Mouse (Mus musculus): ENCODE measurements around the gene Naa50. TPM values are rescaled to one million over a fixed set of nuclear protein-coding genes. Genes with fewer than 3 reads are reported as not detected.

Gene Naa50
- polyA plus RNA-seq, 1 experiment from 2014 or later: 82.1 TPM

DNA sequence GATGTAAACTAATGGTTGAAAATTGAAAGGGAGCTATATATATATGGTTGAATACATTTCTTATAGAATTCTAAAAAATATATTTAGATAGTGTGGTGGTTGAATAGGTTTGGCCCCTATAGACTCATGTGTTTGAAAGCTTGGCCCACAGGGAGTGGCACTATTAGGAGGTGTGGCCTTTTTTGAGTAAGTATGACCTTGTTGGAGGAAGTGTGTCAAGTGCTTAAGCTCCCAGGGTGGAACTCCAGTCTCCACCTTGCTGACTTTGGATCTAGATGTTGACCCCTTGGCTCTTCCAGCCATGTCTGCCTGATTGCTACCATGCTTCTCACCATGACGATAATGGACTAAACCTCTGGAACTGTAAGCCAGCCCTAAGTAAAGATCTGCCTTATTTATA lies 43.0 kb downstream of the Naa50 start:
- H3K4me2 ChIP-seq (replicated peaks): no peak overlapping the region
- 95% methylated on average over 1 of the region's 1 CpGs for WGBS
- no peak for ATAC-seq (replicated peaks)

GRCm38 (mm10) chr16:44184769-44185168 lies 45.1 kb downstream of the Naa50 start:
- H3K4me1 ChIP-seq: no peaks in the 10 kb centered on the region
- H3K4me2 ChIP-seq (replicated peaks): no peak overlapping the region
- no peak overlapping the region for H3K9ac ChIP-seq (replicated peaks)
- WGBS: 85% methylated on average over 3 of the region's 3 CpGs
- no peak for ATAC-seq (replicated peaks)
- no peak overlapping the region for H3K4me3 ChIP-seq
- no peaks in the 10 kb centered on the region for H3K9me3 ChIP-seq
- no peak overlapping the region for H3K27ac ChIP-seq (replicated peaks)
- H3K36me3 ChIP-seq: no peaks in the 10 kb centered on the region
- H3K27me3 ChIP-seq: no peaks in the 10 kb centered on the region

More for the DNA sequence above, 43.0 kb downstream of the Naa50 start:
- Histone ChIP-seq H3K4me1 (no peaks in the 10 kb centered on the region), H3K27ac (replicated peaks) (no peak overlapping the region), H3K36me3 (no peaks in the 10 kb centered on the region), H3K9me3 (no peaks in the 10 kb centered on the region), H3K9ac (replicated peaks) (no peak overlapping the region), H3K4me3 (no peak overlapping the region), H3K27me3 (no peaks in the 10 kb centered on the region)

DNA sequence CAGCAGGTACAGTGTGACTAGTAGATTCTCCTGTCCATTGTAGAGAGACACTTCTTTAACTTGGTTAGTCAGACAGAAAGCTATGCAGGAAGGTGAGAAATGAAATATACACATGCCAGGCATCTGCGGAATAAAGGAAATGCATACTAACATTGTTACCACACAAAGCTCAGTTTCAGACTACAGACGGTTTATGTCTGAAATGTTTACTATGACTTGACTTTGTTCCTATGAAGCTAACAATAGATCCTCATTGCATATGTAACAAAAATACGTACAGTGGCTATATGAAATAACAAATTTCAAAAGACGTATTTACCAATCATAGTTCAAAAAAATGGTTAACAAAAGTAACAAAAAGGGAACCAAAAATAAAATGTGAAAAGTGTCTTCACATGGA lies 47.5 kb downstream of the Naa50 start:
- no peaks in the 10 kb centered on the region for H3K9me3 ChIP-seq
- H3K4me2 ChIP-seq (replicated peaks): no peak overlapping the region
- no peak overlapping the region for H3K9ac ChIP-seq (replicated peaks)
- H3K27ac ChIP-seq (replicated peaks): no peak overlapping the region
- H3K27me3 ChIP-seq: no peaks in the 10 kb centered on the region
- WGBS: 94% methylated on average over 4 of the region's 4 CpGs
- ATAC-seq (replicated peaks): no peak
- H3K36me3 ChIP-seq: no peaks in the 10 kb centered on the region
- H3K4me3 ChIP-seq: no peak overlapping the region
- no peaks in the 10 kb centered on the region for H3K4me1 ChIP-seq

DNA sequence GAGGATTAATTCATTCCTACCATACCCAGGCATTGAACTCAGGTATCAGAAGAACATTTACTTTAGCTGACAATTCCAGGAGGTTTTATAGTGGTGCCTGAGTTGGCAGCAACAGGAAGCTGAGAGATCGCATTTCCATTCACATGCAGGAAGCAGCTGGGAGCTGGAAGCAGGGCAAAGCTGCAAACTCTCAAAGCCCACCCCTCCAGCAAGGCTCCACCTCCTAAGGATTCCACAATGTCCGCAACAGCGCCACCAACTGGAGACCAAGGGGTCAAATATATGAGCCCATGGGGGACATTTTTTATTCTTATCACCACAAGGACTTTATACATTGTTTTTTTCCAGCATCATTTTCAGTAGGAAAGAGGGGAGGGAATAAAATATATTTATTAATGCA lies 49.1 kb downstream of the Naa50 start:
- Histone ChIP-seq H3K9me3 (no peaks in the 10 kb centered on the region), H3K27me3 (no peaks in the 10 kb centered on the region), H3K4me1 (no peaks in the 10 kb centered on the region), H3K4me2 (replicated peaks) (no peak overlapping the region), H3K36me3 (no peaks in the 10 kb centered on the region), H3K27ac (replicated peaks) (no peak overlapping the region), H3K4me3 (no peak overlapping the region), H3K9ac (replicated peaks) (no peak overlapping the region)
- 91% methylated on average over 3 of the region's 3 CpGs for WGBS
- ATAC-seq (replicated peaks): no peak

DNA sequence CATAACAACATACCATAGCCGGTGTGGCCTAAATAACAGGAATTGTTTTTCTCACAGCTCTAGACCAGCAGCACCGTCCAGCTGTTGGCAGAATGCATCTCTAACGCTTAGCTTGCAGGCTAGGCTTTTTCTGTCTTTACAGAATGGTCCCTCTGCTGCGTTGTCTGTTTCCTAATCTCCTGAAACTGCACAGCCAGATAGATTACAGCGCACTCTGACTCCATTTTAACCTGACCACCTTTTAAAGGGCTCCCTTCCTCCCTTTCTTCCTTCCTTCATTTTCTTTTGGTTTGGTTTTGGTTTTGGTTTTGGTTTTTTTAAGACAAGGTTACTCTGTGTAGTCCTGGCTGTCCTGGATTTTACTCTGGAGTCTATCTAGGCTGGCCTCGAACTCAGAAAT lies 50.4 kb downstream of the Naa50 start:
- Histone ChIP-seq H3K9ac (replicated peaks) (no peak overlapping the region), H3K27ac (replicated peaks) (no peak overlapping the region)
- WGBS: 93% methylated on average over 6 of the region's 6 CpGs

GRCm38 (mm10) chr16:44190968-44191367 lies 51.3 kb downstream of the Naa50 start:
- Histone ChIP-seq H3K9me3 (no peaks in the 10 kb centered on the region), H3K27ac (replicated peaks) (no peak overlapping the region), H3K27me3 (no peaks in the 10 kb centered on the region), H3K4me2 (replicated peaks) (no peak overlapping the region), H3K4me3 (no peak overlapping the region), H3K9ac (replicated peaks) (no peak overlapping the region), H3K4me1 (no peaks in the 10 kb centered on the region), H3K36me3 (no peaks in the 10 kb centered on the region)
- ATAC-seq (replicated peaks): no peak
- WGBS: 91% methylated on average over 2 of the region's 2 CpGs

More for the DNA sequence above, 50.4 kb downstream of the Naa50 start:
- Histone ChIP-seq H3K9me3 (no peaks in the 10 kb centered on the region), H3K27me3 (no peaks in the 10 kb centered on the region), H3K4me3 (no peak overlapping the region), H3K4me1 (no peaks in the 10 kb centered on the region), H3K36me3 (no peaks in the 10 kb centered on the region), H3K4me2 (replicated peaks) (no peak overlapping the region)
- ATAC-seq (replicated peaks): no peak

- no peak for ATAC-seq (replicated peaks)
- no peaks in the 10 kb centered on the region for H3K27me3 ChIP-seq
Observed at GRCm38 (mm10) chr16:44199066-44199703, 59.6 kb downstream of the Naa50 start.

GRCm38 (mm10) chr16:44200146-44200545 lies 60.5 kb downstream of the Naa50 start:
- Histone ChIP-seq H3K27ac (replicated peaks) (no peak overlapping the region), H3K36me3 (peaks cover 10% of the 10 kb centered on the region), H3K4me1 (no peaks in the 10 kb centered on the region; the same call in 1 of the 2 replicates), H3K27me3 (no peaks in the 10 kb centered on the region), H3K9ac (replicated peaks) (no peak overlapping the region), H3K9me3 (no peaks in the 10 kb centered on the region), H3K4me3 (no peak overlapping the region), H3K4me2 (replicated peaks) (no peak overlapping the region)
- no peak for ATAC-seq (replicated peaks)
- 94% methylated on average over 4 of the region's 4 CpGs for WGBS

More at GRCm38 (mm10) chr16:44199066-44199703, 59.6 kb downstream of the Naa50 start:
- H3K4me1 ChIP-seq: no peaks in the 10 kb centered on the region; the same call in 1 of the 2 replicates
- H3K4me3 ChIP-seq: no peak overlapping the region
- no peaks in the 10 kb centered on the region for H3K9me3 ChIP-seq
- 88% methylated on average over 14 of the region's 14 CpGs for WGBS
- no peak overlapping the region for H3K4me2 ChIP-seq (replicated peaks)
- H3K36me3 ChIP-seq: peaks cover 10% of the 10 kb centered on the region
- H3K27ac ChIP-seq (replicated peaks): no peak overlapping the region
- H3K9ac ChIP-seq (replicated peaks): no peak overlapping the region

DNA sequence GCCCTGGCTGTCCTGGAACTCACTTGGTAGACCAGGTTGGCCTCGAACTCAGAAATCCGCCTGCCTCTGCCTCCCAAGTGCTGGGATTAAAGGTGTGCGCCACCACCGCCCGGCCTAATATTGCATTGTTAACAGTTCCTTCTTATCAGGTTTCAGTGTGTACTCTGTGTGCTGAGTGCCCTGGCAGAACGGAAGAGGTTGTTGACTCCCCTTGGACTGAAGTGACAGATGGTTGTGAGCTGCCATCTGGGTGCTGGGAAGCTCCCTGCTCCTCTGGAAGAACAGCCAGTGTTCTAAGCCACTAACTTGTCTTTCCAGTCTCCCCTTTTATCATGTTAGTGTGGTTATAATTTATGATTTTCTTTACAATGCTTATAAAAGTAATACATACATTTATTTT lies 64.7 kb downstream of the Naa50 start:
- Histone ChIP-seq H3K27ac (replicated peaks) (no peak overlapping the region; the same call in 1 of the 2 replicates), H3K4me1 (no peaks in the 10 kb centered on the region), H3K4me2 (replicated peaks) (no peak overlapping the region), H3K9me3 (no peaks in the 10 kb centered on the region), H3K36me3 (peaks cover 20% of the 10 kb centered on the region), H3K9ac (replicated peaks) (no peak overlapping the region), H3K4me3 (no peak overlapping the region), H3K27me3 (no peaks in the 10 kb centered on the region)
- peak; percentile 58; the same call in 1 of the 2 replicates for ATAC-seq (replicated peaks)
- WGBS: 83% methylated on average over 6 of the region's 6 CpGs

DNA sequence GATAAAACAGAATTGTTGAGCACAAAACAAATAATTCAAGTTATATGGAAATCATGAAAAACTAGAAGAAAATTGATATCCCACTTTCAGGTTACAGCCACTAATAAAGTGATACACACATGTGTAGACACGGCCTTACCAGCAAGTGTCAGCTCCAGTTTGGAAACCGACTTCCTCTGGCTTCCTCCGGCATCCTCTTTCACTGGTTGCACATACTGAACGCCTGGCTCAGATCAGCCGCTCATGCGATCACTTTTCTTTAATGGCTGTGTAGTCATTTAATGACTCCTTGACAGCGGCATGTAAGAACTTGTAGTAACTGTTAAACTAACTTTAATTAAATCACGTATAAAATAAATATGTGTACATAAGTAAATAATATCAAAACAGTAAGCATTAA lies 66.3 kb downstream of the Naa50 start:
- H3K4me3 ChIP-seq: no peak overlapping the region
- 88% methylated on average over 8 of the region's 8 CpGs for WGBS
- ATAC-seq (replicated peaks): no peak
- peaks cover 19% of the 10 kb centered on the region for H3K36me3 ChIP-seq
- H3K4me1 ChIP-seq: no peaks in the 10 kb centered on the region
- no peak overlapping the region for H3K27ac ChIP-seq (replicated peaks)
- no peaks in the 10 kb centered on the region for H3K9me3 ChIP-seq
- no peak overlapping the region for H3K9ac ChIP-seq (replicated peaks)
- H3K4me2 ChIP-seq (replicated peaks): no peak overlapping the region
- no peaks in the 10 kb centered on the region for H3K27me3 ChIP-seq

- H3K4me1 ChIP-seq: no peaks in the 10 kb centered on the region
- peaks cover 29% of the 10 kb centered on the region for H3K36me3 ChIP-seq
- WGBS: 85% methylated on average over 10 of the region's 10 CpGs
- H3K9ac ChIP-seq (replicated peaks): no peak overlapping the region
- no peak for ATAC-seq (replicated peaks)
- no peaks in the 10 kb centered on the region for H3K27me3 ChIP-seq
- no peak overlapping the region for H3K4me2 ChIP-seq (replicated peaks)
- no peak overlapping the region for H3K27ac ChIP-seq (replicated peaks)
- H3K4me3 ChIP-seq: no peak overlapping the region
- no peaks in the 10 kb centered on the region for H3K9me3 ChIP-seq
Observed at GRCm38 (mm10) chr16:44210156-44211053, 70.8 kb downstream of the Naa50 start.

GRCm38 (mm10) chr16:44211054-44211414 lies 71.4 kb downstream of the Naa50 start:
- no peak for ATAC-seq (replicated peaks)
- Histone ChIP-seq H3K27ac (replicated peaks) (no peak overlapping the region), H3K27me3 (no peaks in the 10 kb centered on the region), H3K36me3 (peaks cover 30% of the 10 kb centered on the region), H3K4me3 (no peak overlapping the region), H3K4me1 (no peaks in the 10 kb centered on the region), H3K4me2 (replicated peaks) (no peak overlapping the region), H3K9ac (replicated peaks) (no peak overlapping the region), H3K9me3 (no peaks in the 10 kb centered on the region)
- 98% methylated on average over 1 of the region's 1 CpGs for WGBS

Data from forebrain, embryonic 15.5 days (tissue).